Mouse (Mus musculus) CD4-positive, CD25-positive, alpha-beta regulatory T cell, adult 4 months (primary cell): Measurements from ENCODE around the gene Man2a1. TPM values are rescaled to one million over a fixed set of nuclear protein-coding genes. Genes with fewer than 3 reads are reported as not detected.
"Not testable (repeated sequence)": the region's sequence is repeated elsewhere in the genome, so short reads cannot be mapped to it uniquely, and the experiment has no call there.

ENCODE experiments used
- ATAC-seq: one replicate; pipeline ENCODE4 v1.8.0; 2017
- polyA plus RNA-seq, 2 experiments: library from polyadenylated mRNA; unstranded; fragments of 100-300 nt; shearing (Covaris generic); gene quantifications; one replicate each; pipeline ENCODE4 v1.2.1; 2017

Man2a1 gene
- polyA plus RNA-seq, 2 experiments from 2014 or later: 10.1 to 10.6 TPM

GRCm38 (mm10) chr17:64719760-64720159 is 119.2 kb downstream of the Man2a1 start:
- no peak for ATAC-seq

DNA sequence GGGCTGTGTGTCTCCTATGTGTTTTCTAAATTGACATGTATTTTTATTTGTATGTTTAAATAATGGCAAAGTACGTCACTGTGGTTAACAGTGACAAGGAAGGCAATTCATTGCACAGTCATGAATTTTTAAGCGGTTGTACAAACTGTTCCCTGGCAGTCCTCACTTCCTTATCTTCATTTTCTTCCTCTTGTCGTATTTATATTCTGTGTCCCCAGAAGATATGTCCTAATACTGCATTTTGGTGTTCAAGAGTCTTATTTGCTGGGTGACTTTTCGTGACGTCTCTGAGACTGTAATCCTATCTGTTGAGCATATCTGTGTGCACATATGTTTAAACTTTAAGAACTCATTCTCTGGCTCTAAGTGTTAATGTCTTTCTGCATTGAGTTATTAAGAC is 120.6 kb downstream of the Man2a1 start:
- ATAC-seq: no peak

DNA sequence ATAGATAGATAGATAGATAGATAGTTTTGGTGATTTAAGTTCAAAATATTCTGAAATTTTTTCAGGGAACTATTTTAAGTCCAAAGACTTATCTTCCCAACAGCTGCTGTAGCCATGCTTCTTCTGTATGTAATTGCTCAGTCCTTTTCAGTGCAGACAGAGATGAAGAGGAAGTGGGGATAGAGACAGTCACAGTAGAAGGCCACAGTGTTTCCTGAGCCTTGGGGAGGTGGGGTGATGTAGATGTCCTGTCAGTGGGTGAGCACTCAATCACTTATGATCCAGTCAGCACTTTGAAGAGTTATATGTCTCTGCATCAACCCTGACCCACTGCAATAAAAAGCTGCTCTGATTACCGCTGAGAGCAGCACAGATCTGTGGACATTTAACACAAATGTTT is 122.6 kb downstream of the Man2a1 start:
- peak; percentile 42 for ATAC-seq

DNA sequence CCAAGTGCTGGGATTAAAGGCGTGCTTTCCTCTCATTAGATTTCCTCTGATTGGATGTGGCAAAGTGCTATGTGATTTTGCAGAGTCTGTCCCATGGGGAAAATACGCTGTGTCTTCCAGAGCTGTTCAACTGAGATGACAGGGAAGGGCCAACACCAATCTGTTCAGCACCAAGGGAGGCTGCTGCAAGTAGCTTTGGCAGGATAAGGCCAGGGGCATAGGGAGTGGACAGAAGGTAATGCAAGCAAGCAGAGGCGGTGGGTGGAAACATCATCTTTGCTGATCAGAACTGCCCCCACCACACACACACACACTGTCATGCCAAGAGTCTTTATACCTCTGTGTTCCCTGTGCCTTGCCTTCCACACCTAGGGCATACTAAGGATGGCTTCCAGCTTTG is 124.7 kb downstream of the Man2a1 start:
- ATAC-seq: no peak

DNA sequence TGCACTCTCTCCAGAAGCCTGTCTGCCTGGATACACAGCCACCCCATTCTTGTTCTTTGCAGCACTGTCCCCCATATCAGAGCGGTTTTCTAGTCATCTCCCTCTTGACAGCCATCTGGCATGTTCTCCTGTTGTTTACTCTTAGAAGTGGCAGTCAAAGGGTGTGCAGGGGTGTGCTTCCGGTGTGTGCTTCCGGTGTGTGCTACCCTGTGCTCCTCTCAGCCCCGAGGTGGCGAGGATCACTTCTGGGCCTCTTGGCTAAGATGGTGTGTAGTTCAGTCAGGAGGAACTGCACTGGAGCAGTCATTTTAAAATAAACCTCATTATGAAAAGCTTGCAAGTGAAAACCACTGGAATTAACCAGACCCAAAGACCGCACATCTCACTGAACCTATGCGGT is 125.5 kb downstream of the Man2a1 start:
- peak; percentile 93 for ATAC-seq

DNA sequence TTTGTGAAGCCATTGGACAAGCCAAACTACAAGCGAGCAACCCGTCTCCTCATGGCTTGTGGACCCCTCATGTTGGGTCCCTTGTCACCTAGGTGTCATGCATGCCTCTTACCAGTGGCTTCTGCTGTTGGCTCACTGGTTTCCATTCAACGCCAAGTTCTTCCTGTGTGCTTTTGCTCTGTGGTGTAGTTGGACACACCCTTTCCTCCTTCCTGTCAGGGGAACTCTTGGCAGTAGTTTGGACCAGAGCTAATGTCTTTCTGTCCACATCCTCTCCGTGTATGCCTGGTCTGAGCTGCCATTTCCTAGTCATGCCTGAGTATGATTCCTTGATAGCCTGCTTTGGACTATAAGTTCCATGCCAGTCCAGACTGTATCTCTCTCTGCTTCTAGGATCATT is 135.0 kb downstream of the Man2a1 start:
- ATAC-seq: peak; percentile 32

DNA sequence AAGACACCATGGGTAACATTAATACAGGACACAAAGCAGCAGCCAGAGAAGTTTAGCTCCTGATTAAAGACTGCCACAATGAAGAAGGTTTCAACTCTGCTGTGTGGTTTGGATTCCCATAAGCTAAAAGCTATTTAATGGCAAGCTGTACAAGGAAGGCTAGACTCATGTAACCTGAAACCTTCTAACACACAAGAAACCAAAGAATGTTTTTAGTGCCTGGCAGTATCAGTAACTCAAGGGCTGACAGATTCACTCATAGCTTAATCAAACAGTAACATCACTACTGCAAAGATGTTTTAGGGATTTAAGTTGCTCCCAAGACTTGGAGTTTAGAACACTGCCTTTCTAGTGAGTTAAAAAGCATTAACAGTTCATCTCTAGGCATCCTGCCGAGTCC is 137.4 kb downstream of the Man2a1 start:
- no peak for ATAC-seq

- ATAC-seq: no peak
These were observed 138.6 kb downstream of the Man2a1 start for GRCm38 (mm10) chr17:64739129-64739528.

GRCm38 (mm10) chr17:64742715-64743605 is 142.4 kb downstream of the Man2a1 start:
- ATAC-seq: no peak

DNA sequence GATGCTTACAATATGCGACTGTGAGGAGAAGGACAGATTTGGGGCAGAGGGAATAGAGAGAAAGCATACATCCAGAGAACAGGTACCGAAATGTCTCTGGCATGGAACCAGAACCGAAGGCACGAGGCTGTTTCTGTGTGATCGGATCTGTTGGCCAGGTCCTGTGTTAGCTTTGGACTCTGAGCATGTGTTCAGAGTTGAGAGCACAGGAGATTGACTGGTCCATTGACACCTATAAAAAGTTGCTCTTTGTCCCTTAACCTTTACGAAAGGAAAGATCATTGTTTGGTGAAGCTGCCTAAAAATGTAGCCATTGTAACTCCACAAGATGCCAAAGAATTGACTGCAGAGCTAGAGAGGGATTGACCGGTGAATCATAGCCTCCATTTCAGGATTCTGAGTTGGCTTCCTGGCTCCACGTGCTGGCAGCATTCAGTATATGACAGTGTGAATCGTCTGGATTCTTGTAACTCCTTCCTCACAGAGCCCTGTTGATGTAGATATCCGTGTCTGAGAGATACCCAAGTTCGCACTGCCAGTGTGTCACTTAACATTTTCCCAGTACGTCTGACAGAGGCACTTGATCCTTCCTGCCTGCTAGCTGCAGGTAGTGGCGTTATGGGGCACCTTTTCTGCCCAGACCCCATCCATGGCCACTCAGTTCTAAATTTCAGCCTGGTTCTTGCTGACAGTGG is 143.2 kb downstream of the Man2a1 start:
- no peak for ATAC-seq

DNA sequence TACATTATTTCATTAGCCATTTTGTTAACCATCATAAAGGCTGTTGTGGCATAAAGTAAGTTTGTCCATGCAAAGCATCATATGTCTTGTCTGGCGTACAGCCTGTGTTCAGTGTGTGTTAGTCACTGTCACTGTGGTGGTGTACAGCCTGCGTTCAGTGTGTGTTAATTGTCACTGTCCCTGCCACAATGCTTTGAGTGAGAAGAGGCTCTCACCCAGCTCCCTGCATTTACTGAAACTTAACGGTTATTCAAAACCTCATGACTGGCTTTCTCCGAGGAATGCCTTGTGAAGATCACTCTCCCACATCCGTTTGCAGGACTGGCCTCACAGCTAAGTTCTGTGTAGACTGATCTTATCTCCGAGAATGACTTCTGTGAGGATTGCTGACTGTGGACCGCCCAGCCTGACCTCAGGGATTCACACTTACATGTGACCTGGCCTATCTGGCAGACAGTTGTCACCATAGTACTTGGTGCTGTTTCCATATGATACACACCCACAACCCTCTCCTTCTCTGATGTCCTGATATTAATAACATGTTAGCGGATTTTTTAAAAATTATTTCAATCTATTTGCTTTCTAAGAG is 146.2 kb downstream of the Man2a1 start:
- no peak for ATAC-seq

DNA sequence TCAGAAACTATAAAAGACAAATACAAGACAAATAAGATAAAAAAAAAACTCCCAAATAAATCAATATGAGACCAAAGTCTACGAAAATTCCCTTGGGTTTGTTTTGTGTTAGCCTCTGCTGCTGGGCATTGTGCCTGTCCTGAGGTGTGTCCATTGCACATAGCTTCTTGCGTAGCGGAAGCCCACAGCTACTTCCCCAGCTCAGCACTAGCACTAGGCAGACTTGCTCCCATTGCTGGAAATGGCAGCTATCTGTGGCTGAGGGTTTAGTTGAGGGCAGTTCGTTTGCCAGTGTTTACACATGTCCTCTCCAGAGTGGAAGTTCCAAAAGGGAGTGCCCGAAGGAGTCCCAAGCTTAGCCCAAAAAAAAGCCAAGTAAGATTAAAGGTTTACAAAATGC is 146.9 kb downstream of the Man2a1 start:
- ATAC-seq: no peak

DNA sequence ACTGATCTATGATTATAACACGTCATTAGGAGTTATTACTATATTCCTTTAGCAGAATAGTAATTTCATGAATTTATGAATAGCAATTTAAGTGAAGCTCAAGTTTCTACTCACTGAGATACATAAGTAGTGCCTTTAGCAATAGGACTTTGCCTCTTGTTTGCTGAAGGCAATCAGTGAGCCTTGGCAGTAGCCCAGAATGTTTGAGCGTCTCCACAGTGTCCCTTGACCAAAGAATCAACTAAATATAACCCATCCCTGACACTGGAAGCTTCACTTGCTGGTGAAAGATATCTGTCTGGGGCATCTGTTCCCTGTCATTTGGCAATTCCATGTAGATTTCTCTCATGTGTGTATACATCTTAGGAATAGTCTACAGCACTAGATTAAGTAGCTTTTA is 147.6 kb downstream of the Man2a1 start:
- no peak for ATAC-seq

- no peak for ATAC-seq
These were observed 148.6 kb downstream of the Man2a1 start for GRCm38 (mm10) chr17:64749146-64749545.

GRCm38 (mm10) chr17:64751249-64751648 is 150.7 kb downstream of the Man2a1 start:
- peak; percentile 57 for ATAC-seq

- no peak for ATAC-seq
These were observed 151.8 kb downstream of the Man2a1 start for GRCm38 (mm10) chr17:64752126-64753019.

DNA sequence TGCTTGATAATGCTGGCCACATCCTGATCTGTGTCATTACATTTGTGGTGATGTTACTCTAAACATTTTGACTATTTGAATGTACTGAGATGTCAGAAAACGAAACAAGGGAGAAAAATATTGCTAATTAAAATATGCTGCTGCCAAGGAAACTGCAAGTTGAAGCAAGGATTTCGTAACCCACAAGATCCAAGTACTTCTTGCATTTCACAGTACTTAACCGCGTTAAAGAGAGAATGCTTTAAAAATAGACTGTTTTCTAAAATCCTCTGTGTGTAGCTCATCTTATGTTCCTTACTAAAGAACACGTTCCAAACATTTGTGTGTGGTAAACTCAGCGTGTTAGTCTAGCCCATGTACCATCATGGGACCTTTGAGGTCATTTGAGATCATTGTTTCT is 153.0 kb downstream of the Man2a1 start:
- ATAC-seq: peak; percentile 37

GRCm38 (mm10) chr17:64754142-64754863 is 153.8 kb downstream of the Man2a1 start:
- ATAC-seq: peak; percentile 84

DNA sequence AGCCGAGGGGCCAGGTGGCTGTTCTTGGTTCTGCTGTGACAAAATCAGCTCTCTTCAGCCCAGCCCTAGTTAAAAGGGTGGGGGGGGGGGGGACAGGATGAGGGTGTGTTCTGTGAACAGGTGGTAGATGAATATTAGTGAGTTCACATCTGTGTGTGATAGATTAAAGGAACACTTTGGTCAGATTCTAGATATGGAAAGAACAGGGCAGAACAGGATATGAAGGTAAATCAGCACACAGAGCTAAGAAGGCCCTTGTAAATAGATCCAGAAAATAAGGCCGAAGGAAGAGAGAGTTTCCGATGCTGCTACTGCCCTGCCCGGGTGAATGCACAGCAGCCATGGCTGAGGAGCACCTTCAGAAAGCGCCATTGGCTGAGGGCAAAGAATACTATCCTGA is 154.7 kb downstream of the Man2a1 start:
- ATAC-seq: peak; percentile 18

- not testable (repeated sequence) for ATAC-seq
These were observed 162.1 kb downstream of the Man2a1 start for GRCm38 (mm10) chr17:64762651-64763050.

GRCm38 (mm10) chr17:64763491-64763890 is 163.0 kb downstream of the Man2a1 start:
- no peak for ATAC-seq
